Mouse (Mus musculus) heart, embryonic 15.5 days (tissue): Measurements from ENCODE around the gene Vmn2r19. TPM values are rescaled to one million over a fixed set of nuclear protein-coding genes. Genes with fewer than 3 reads are reported as not detected.

Experiments
- ATAC-seq: fragments of 200-750 bp; cut with Nextera tagmentation; replicated peaks from 2 replicates; pipeline ENCODE4 v1.8.0; 2017; ENCODE audit warnings: low read depth, moderate TSS enrichment; ENCODE audit not compliant: insufficient number of reproducible peaks, insufficient read depth, low FRiP score
- H3K27ac ChIP-seq: fragments of 300-500 bp; sonication (generic); 2 replicates; pipeline ENCODE4 v1.5.1; 2015; ENCODE audit warnings: mild to moderate bottlenecking, inconsistent platforms
- H3K27me3 ChIP-seq: fragments of 300-500 bp; sonication (generic); 2 replicates; pipeline ENCODE4 v1.6.1; 2015; ENCODE audit warnings: inconsistent platforms
- H3K36me3 ChIP-seq: fragments of 300-500 bp; sonication (generic); 2 replicates; pipeline ENCODE4 v1.6.1; 2015; ENCODE audit warnings: mild to moderate bottlenecking, inconsistent platforms
- H3K4me1 ChIP-seq: fragments of 300-500 bp; sonication (generic); replicated peaks from 2 replicates; pipeline ENCODE4 v1.6.1; 2015; ENCODE audit warnings: inconsistent platforms
- H3K4me2 ChIP-seq: fragments of 300-500 bp; sonication (generic); 2 replicates; pipeline ENCODE4 v1.6.1; 2015; ENCODE audit warnings: inconsistent platforms, mild to moderate bottlenecking, moderate library complexity
- H3K4me3 ChIP-seq: fragments of 300-500 bp; sonication (generic); 2 replicates; pipeline ENCODE4 v1.5.1; 2015; ENCODE audit warnings: mild to moderate bottlenecking, inconsistent platforms
- H3K9ac ChIP-seq: fragments of 300-500 bp; sonication (generic); 2 replicates; pipeline ENCODE4 v1.6.1; 2015; ENCODE audit warnings: mild to moderate bottlenecking, inconsistent platforms
- H3K9me3 ChIP-seq: fragments of 300-500 bp; sonication (generic); replicated peaks from 2 replicates; pipeline ENCODE4 v1.6.1; 2016; ENCODE audit warnings: inconsistent platforms
- WGBS: fragments of 180-500 bp; shearing (Covaris S2); methylation state at CpG from one replicate; pipeline ENCODE4 v1.1.7; 2015; ENCODE audit warnings: mixed read lengths; 5-methylcytosine and 5-hydroxymethylcytosine counted together
- polyA plus RNA-seq: library from polyadenylated mRNA; unstranded; fragments of >200 nt; fragmentation: Nextera tagmentation; extraction: Ambion mirVana; gene quantifications from 2 replicates; pipeline ENCODE4 v1.2.1, GENCODE M21; 2015

Gene Vmn2r19
- polyA plus RNA-seq = not detected in 2 replicates

GRCm38 (mm10) chr6:123308033-123308432 lies at the start of gene Vmn2r19:
TSS of gene Vmn2r19 (plus strand) at chr6:123308333.
- Histone ChIP-seq H3K9ac (no peak within 1 kb of the TSS), H3K4me3 (no peak within 1 kb of the TSS), H3K27me3 (no peaks in the 10 kb centered on the region), H3K9me3 (no peaks in the 10 kb centered on the region), H3K36me3 (no peaks in the 10 kb centered on the region), H3K27ac (no peak within 1 kb of the TSS), H3K4me1 (no peaks in the 10 kb centered on the region), H3K4me2 (no peak within 1 kb of the TSS)
- WGBS = 75% methylated on average over 2 of the region's 2 CpGs
- no peak for ATAC-seq

DNA sequence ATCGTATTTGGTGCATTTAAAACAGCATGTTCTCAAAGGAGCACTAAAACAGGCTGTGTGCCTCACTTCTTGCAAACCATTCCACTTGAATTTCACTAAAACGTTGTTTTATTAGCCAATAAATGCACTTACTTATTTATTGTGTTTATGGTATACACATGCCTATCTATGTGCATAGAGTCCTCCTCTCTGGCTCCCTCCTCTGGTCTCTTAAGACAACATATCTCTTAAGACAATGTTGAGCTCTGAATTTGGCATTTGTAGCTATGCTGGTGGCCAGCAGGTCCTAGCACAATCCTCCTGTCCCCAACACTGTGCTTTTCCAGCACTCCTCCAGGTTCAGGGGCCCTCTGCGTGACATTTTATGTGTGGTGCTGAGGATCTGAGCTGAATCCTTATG lies 49.2 kb upstream of the Vmn2r19 start:
- no peak for ATAC-seq

DNA sequence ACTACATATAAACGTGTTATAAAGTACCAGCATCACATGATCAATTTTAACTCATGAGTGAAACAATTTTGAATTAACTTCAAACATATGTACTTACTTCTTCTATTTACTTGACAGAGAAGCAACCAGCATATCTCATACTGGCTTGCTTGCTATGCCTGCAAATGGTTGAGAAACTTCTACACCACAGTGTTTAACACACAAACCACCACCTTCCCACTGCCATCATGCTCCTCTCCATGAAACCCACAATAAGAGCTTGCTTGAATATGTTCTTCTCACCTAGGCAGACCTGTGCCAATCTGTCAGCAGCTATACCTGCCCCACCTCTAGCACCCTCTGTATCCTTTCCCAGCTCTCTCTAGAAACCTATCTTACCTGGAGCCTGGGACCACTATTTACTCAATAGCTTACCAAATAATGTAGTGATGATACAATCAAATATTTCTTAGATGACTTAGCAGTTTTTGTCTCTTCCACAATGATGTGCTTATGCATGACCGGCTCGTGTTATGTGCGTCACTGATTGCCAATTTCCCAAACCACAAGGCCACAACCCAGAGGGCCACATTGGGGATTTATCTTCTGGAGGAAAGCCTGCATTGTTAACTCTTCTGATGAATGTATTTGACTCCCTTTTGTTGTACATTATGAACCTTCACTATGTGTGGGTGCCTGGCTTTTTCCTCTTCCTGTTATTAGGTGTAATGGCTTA lies 48.1 kb upstream of the Vmn2r19 start:
- ATAC-seq = no peak
- Histone ChIP-seq H3K9me3 (no peaks in the 10 kb centered on the region), H3K4me3 (no peak overlapping the region), H3K4me2 (no peak overlapping the region), H3K36me3 (no peaks in the 10 kb centered on the region), H3K9ac (no peak overlapping the region), H3K4me1 (no peaks in the 10 kb centered on the region), H3K27me3 (no peaks in the 10 kb centered on the region), H3K27ac (no peak overlapping the region)
- 69% methylated on average over 4 of the region's 4 CpGs for WGBS

More for the DNA sequence above, 49.2 kb upstream of the Vmn2r19 start:
- Histone ChIP-seq H3K4me2 (no peak overlapping the region), H3K27ac (no peak overlapping the region), H3K4me1 (no peaks in the 10 kb centered on the region), H3K27me3 (no peaks in the 10 kb centered on the region), H3K4me3 (no peak overlapping the region), H3K9me3 (no peaks in the 10 kb centered on the region), H3K36me3 (no peaks in the 10 kb centered on the region), H3K9ac (no peak overlapping the region)
- 62% methylated on average over 3 of the region's 3 CpGs for WGBS

DNA sequence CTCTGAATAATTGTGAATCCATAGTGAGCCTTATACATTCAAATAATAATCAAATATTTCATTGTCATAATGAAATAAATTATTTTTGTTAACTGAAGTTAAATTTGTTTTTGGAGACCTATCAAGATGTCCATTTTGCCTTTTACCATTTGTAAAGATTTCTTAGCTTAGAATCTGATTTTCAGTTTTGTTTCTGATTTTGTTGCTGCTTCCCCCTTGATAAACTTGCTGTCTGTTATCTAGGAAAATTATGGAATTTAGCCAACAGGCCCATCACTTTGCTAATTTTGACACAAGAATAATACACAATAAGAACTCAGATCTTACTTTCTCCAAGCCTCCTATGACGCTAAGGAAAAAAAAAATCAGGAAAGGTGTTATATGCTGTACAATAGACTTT lies 47.3 kb upstream of the Vmn2r19 start:
- Histone ChIP-seq H3K9me3 (no peaks in the 10 kb centered on the region), H3K27me3 (no peaks in the 10 kb centered on the region), H3K4me1 (no peaks in the 10 kb centered on the region), H3K9ac (no peak overlapping the region), H3K27ac (no peak overlapping the region), H3K4me2 (no peak overlapping the region), H3K4me3 (no peak overlapping the region), H3K36me3 (no peaks in the 10 kb centered on the region)
- no peak for ATAC-seq
- 63% methylated on average over 1 of the region's 1 CpGs for WGBS

- no peak within 1 kb of the TSS for H3K4me2 ChIP-seq
- no peaks in the 10 kb centered on the region for H3K9me3 ChIP-seq
These were observed 46.5 kb upstream of the Vmn2r19 start, which contains the start of gene Clec4d for GRCm38 (mm10) chr6:123261555-123262161. TSS of gene Clec4d (plus strand) at chr6:123262111.

GRCm38 (mm10) chr6:123264194-123264593 lies 43.9 kb upstream of the Vmn2r19 start:
- 85% methylated on average over 3 of the region's 3 CpGs for WGBS

More at GRCm38 (mm10) chr6:123261555-123262161, 46.5 kb upstream of the Vmn2r19 start, which contains the start of gene Clec4d:
- WGBS = 65% methylated on average over 4 of the region's 4 CpGs
- Histone ChIP-seq H3K36me3 (no peaks in the 10 kb centered on the region), H3K27me3 (no peaks in the 10 kb centered on the region), H3K9ac (no peak within 1 kb of the TSS), H3K27ac (no peak within 1 kb of the TSS), H3K4me3 (no peak within 1 kb of the TSS), H3K4me1 (no peaks in the 10 kb centered on the region)
- ATAC-seq = no peak

DNA sequence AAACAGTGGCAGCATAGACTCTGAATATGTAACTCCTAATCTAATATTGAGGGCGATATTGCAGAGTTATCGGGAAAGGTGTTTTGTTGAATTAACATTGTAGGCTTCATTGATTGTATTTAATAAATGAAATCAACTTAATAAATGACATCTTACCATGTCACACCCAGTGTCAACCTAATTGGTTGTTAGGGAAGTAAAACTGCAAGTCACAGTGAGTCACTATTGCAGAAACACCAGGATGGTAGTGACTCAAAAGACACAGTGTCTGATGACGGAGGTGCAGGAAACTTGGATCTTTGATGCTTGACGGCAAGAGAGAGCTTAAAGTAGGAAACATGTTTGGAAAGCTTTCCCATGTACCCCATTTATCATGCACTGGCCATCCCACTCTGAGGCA lies 42.3 kb upstream of the Vmn2r19 start:
- no peaks in the 10 kb centered on the region for H3K9me3 ChIP-seq
- WGBS = 81% methylated on average over 4 of the region's 4 CpGs
- ATAC-seq = no peak
- no peaks in the 10 kb centered on the region for H3K27me3 ChIP-seq
- no peak overlapping the region for H3K27ac ChIP-seq
- no peak overlapping the region for H3K9ac ChIP-seq
- no peaks in the 10 kb centered on the region for H3K36me3 ChIP-seq
- no peak overlapping the region for H3K4me2 ChIP-seq
- H3K4me1 ChIP-seq = no peaks in the 10 kb centered on the region
- H3K4me3 ChIP-seq = no peak overlapping the region

More at GRCm38 (mm10) chr6:123264194-123264593, 43.9 kb upstream of the Vmn2r19 start:
- 0 out of 2 replicates have a peak, but pooled peaks have one; percentile 10 for ATAC-seq
- Histone ChIP-seq H3K27ac (no peak overlapping the region), H3K4me1 (no peaks in the 10 kb centered on the region), H3K9me3 (no peaks in the 10 kb centered on the region), H3K4me2 (no peak overlapping the region), H3K36me3 (no peaks in the 10 kb centered on the region), H3K27me3 (no peaks in the 10 kb centered on the region), H3K4me3 (no peak overlapping the region), H3K9ac (no peak overlapping the region)

- H3K27me3 ChIP-seq = no peaks in the 10 kb centered on the region
- no peaks in the 10 kb centered on the region for H3K9me3 ChIP-seq
- no peaks in the 10 kb centered on the region for H3K36me3 ChIP-seq
- H3K4me2 ChIP-seq = no peak overlapping the region
- 69% methylated on average over 5 of the region's 5 CpGs for WGBS
- H3K9ac ChIP-seq = no peak overlapping the region
- no peaks in the 10 kb centered on the region for H3K4me1 ChIP-seq
- ATAC-seq = no peak
- H3K4me3 ChIP-seq = no peak overlapping the region
- H3K27ac ChIP-seq = no peak overlapping the region
These were observed 41.2 kb upstream of the Vmn2r19 start for GRCm38 (mm10) chr6:123266945-123267344.

DNA sequence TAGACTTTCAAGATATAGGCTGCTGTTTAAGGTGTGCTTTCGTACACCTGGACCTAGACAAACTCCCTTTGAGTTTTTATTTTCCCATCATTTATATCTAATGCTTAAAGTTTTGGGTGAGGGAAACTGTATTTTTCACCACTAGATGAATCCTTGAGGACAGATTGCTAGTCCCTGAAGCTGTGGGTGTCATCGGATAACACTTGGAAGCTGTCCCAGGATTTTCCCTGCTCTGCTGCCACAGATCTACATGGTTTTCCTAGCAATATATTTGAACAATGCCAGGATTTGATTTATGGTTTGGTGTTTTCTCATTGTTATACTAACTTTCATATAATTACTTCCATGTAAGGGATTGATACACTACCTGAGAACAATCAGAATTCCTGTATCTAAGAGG lies 28.7 kb upstream of the Vmn2r19 start:
- Histone ChIP-seq H3K27me3 (no peaks in the 10 kb centered on the region), H3K9me3 (no peaks in the 10 kb centered on the region), H3K4me3 (no peak overlapping the region), H3K27ac (no peak overlapping the region), H3K4me1 (no peaks in the 10 kb centered on the region), H3K4me2 (no peak overlapping the region), H3K36me3 (no peaks in the 10 kb centered on the region), H3K9ac (no peak overlapping the region)
- WGBS = 77% methylated on average over 2 of the region's 2 CpGs
- no peak for ATAC-seq

DNA sequence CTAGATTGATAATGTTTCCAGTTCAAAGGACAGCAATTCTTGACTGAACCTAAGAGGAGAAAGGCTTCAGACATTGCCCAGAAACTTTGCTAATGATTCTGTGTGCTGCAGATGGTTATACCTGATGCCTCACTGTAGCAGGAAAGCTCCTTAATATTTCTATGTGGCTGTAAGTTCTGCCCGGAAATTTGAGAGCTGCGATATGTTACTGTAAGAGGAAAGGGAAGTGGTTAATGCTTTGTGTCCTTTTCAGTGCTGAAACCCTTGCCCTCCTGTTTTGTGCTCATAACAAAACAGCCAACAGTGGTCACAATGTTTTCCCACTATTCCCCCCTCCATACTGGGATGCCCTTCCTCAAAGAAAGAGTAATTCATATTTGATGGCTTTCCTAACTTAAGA lies 21.8 kb upstream of the Vmn2r19 start:
- WGBS = 76% methylated on average over 2 of the region's 2 CpGs
- Histone ChIP-seq H3K4me3 (no peak overlapping the region), H3K27ac (no peak overlapping the region), H3K9ac (no peak overlapping the region), H3K36me3 (no peaks in the 10 kb centered on the region), H3K4me2 (no peak overlapping the region), H3K4me1 (no peaks in the 10 kb centered on the region), H3K9me3 (no peaks in the 10 kb centered on the region), H3K27me3 (no peaks in the 10 kb centered on the region)
- no peak for ATAC-seq

GRCm38 (mm10) chr6:123288931-123289330 lies 19.2 kb upstream of the Vmn2r19 start:
- ATAC-seq = no peak
- Histone ChIP-seq H3K36me3 (no peaks in the 10 kb centered on the region), H3K9me3 (no peaks in the 10 kb centered on the region), H3K4me3 (no peak overlapping the region), H3K27me3 (no peaks in the 10 kb centered on the region), H3K4me2 (no peak overlapping the region), H3K9ac (no peak overlapping the region), H3K27ac (no peak overlapping the region), H3K4me1 (no peaks in the 10 kb centered on the region)
- WGBS = 66% methylated on average over 10 of the region's 10 CpGs

DNA sequence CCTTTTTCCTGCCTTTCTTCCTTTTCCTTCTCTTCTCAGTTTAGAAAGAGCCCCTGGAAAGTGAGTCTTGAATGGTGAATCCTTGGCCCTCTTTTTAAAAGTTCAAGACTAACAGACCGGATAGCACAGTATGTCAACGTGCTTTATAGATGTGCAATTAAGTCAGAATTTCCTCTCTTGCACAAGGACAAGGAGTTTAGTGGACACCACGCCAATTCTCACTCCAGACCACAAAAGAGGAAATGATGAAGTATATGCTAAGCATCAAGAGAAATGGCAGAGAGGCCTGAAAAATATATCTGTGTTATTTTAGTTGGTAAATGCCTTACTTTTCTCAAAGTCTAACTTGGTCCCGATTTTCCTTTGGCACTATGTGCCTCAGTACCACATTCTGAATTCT lies 18.4 kb upstream of the Vmn2r19 start, which contains the start of gene Clec4e:
Gene Clec4e, minus strand, starts transcription at position 118 of the 400 bp plus-strand sequence.
- H3K9ac ChIP-seq = no peak within 1 kb of the TSS
- H3K27ac ChIP-seq = no peak within 1 kb of the TSS
- H3K4me3 ChIP-seq = no peak within 1 kb of the TSS
- no peak within 1 kb of the TSS for H3K4me2 ChIP-seq
- H3K9me3 ChIP-seq = no peaks in the 10 kb centered on the region
- no peak for ATAC-seq
- H3K36me3 ChIP-seq = no peaks in the 10 kb centered on the region
- 65% methylated on average over 4 of the region's 4 CpGs for WGBS
- H3K27me3 ChIP-seq = no peaks in the 10 kb centered on the region
- H3K4me1 ChIP-seq = no peaks in the 10 kb centered on the region
